Mouse (Mus musculus): ENCODE measurements at regions not wholly inside any gene's neighbourhood (a gene's known extent, or its start where the extent isn't known, plus 50 kb on each side); places are given as distances from the start of the nearest gene placed in this dataset.

DNA sequence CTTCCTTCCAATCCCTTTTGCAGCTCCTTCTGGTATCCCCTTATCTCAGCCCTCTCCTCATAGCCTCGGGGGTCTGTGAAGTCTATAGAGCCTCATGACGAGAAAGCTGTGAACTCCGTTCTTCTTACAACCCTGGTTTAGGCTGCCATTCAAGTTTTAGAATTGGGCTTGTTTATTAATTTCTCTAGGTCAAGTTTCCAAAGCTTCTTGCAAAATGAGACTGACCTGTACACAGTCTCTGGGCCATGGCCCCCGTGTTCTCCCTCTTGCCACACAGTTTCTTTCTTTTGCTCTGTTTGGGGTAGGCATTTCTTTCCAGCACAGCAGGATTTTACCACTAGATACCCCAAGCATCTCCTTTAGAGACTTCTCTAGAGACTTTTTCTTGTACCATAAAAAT lies 322.0 kb upstream of the Zeb2 start:
- TF ChIP-seq CTCF (IDR thresholded peaks at IDR 0.05; ENCODE audit: control insufficient read depth, insufficient read depth, low read length) (no peak), POLR2A (IDR thresholded peaks at IDR 0.05; ENCODE audit: borderline replicate concordance, control insufficient read depth, low read depth, low read length) (no peak)
